Mouse (Mus musculus) B cell, adult (primary cell): ENCODE results near the gene 1700025B11Rik. TPM values are rescaled to one million over a fixed set of nuclear protein-coding genes. Genes with fewer than 3 reads are reported as not detected.

Experiments used
- total RNA-seq: library from RNA; stranded (reverse); gene quantifications from 4 replicates; pipeline ENCODE4 v1.2.4, GENCODE M21; 2023; ENCODE audit not compliant: inconsistent age

The 1700025B11Rik gene
- not detected in 4 replicates for total RNA-seq

GRCm38 (mm10) chr15:77561792-77562191 is at the start of gene 1700025B11Rik:
1700025B11Rik (minus strand) TSS chr15:77561892.

GRCm38 (mm10) chr15:77598958-77599357 is 37.3 kb upstream of the 1700025B11Rik start, which contains the start of gene Gm36245:
Gm36245 (plus strand) TSS chr15:77599258.

GRCm38 (mm10) chr15:77595961-77596360 is 34.3 kb upstream of the 1700025B11Rik start, which contains the start of gene Apol10b:
Apol10b (minus strand) TSS chr15:77596125.

GRCm38 (mm10) chr15:77533216-77533615 is 28.5 kb downstream of the 1700025B11Rik start, which contains the start of gene Apol7c:
Apol7c (minus strand) TSS chr15:77533316.

Other genes starting within 250 kb of the 1700025B11Rik start
- not detected in 4 replicates for gene Apol7a, start 162.8 kb downstream of the 1700025B11Rik start, total RNA-seq
- gene Apol9a, start 150.8 kb downstream of the 1700025B11Rik start, total RNA-seq: not detected in 4 replicates
- 0.22 TPM in 1 of 4 replicates, not detected in the others for gene Apol7b, start 114.4 kb downstream of the 1700025B11Rik start, total RNA-seq
- not detected in 4 replicates for gene Apol10a, start 84.8 kb downstream of the 1700025B11Rik start, total RNA-seq
- gene Apol11a, start 53.6 kb downstream of the 1700025B11Rik start, total RNA-seq: not detected in 4 replicates
- gene Apol7c, start 28.6 kb downstream of the 1700025B11Rik start, total RNA-seq: 0.57 to 5.0 TPM (median 0.74 TPM) in 4 replicates
- 0.21 to 0.38 TPM in 2 of 4 replicates, not detected in the others for gene Apol10b, start 34.2 kb upstream of the 1700025B11Rik start, total RNA-seq
- gene Gm36245, start 37.4 kb upstream of the 1700025B11Rik start, total RNA-seq: not detected in 4 replicates
- not detected in 4 replicates for gene Apol11b, start 81.4 kb upstream of the 1700025B11Rik start, total RNA-seq
- 0.26 TPM in 1 of 4 replicates, not detected in the others for gene Apol7e, start 137.0 kb upstream of the 1700025B11Rik start, total RNA-seq
- gene Apol9b, start 167.1 kb upstream of the 1700025B11Rik start, total RNA-seq: not detected in 4 replicates
- gene Apol8, start 195.1 kb upstream of the 1700025B11Rik start, total RNA-seq: 7.2 to 17.5 TPM (median 12.8 TPM) in 4 replicates